8 mouse cellular contexts compared by ENCODE assay signal in genomic region chr16:18233919-18234670, GRCm38 (mm10). TPM values are rescaled to one million over a fixed set of nuclear protein-coding genes. Genes with fewer than 3 reads are reported as not detected.
A peak's percentile ranks its signal among the peaks of the same experiment; 100 is the strongest.
DNase-seq lines count a peak whose midpoint lies in the region; ATAC-seq lines count a peak whose summit lies in the region.

No protein-coding gene starts in this region.

- H3K36me3 ChIP-seq in hindbrain, embryonic 10.5 days, result peaks cover 27% of the 10 kb centered on the region
- H3K36me3 ChIP-seq in lung, embryonic 16.5 days (ENCODE audit: control insufficient read depth, insufficient read depth, low read length), result peaks cover 12% of the 10 kb centered on the region

- H3K4me2 ChIP-seq in lung, embryonic 16.5 days (ENCODE audit: low read depth, low read length), result peak overlapping the region; percentile 87

- H3K27me3 ChIP-seq in hindbrain, embryonic 10.5 days (ENCODE audit: insufficient read depth, poor library complexity, severe bottlenecking), result no peaks in the 10 kb centered on the region
- H3K27me3 ChIP-seq in lung, embryonic 16.5 days (ENCODE audit: control insufficient read depth, insufficient read depth, low read depth, low read length), result no peaks in the 10 kb centered on the region

- ATAC-seq in lung, embryonic 16.5 days (ENCODE audit: low read depth), result peak; percentile 15; the same call in 1 of the 2 replicates

- H3K27ac ChIP-seq in hindbrain, embryonic 10.5 days, result peak overlapping the region; percentile 91
- peak overlapping the region; percentile 90 for H3K27ac ChIP-seq in lung, embryonic 16.5 days (ENCODE audit: low read length)

- no peaks in the 10 kb centered on the region for H3K9me3 ChIP-seq in hindbrain, embryonic 10.5 days
- H3K9me3 ChIP-seq in lung, embryonic 16.5 days (ENCODE audit: control insufficient read depth, low read length), result no peaks in the 10 kb centered on the region

- peak overlapping the region; percentile 88 for H3K4me3 ChIP-seq in hindbrain, embryonic 10.5 days
- peak overlapping the region; percentile 89 for H3K4me3 ChIP-seq in lung, embryonic 16.5 days (ENCODE audit: low read length)

- 24% methylated on average over 13 of the region's 13 CpGs for WGBS in hindbrain, embryonic 10.5 days
- 11% methylated on average over 13 of the region's 13 CpGs for whole genome bisulfite sequencing in lung, embryonic 16.5 days

- DNase-seq in kidney, adult 18-20 months, result peak; percentile 27
- DNase-seq in kidney, adult 11 months, result no peak
- DNase-seq in Muller cell, postnatal 12 days (ENCODE audit: inconsistent ontology term), result peak; percentile 42
- no peak for DNase-seq in hindbrain, embryonic 10.5 days (ENCODE audit: low spot score)
- no peak for DNase-seq in right cerebral cortex, postnatal 36 days (ENCODE audit: low spot score in 2 of 2)
- DNase-seq in MN1 (ENCODE audit: low spot score), result no peak
- DNase-seq in layer of hippocampus, postnatal 25 days (ENCODE audit: extremely low spot score in 1 of 2, low spot score in 1 of 2), result no peak

- peak overlapping the region; percentile 90 for H3K9ac ChIP-seq in lung, embryonic 16.5 days (ENCODE audit: low read length)

- H3K4me1 ChIP-seq in hindbrain, embryonic 10.5 days (replicated peaks), result peaks cover 38% of the 10 kb centered on the region
- peaks cover 20% of the 10 kb centered on the region for H3K4me1 ChIP-seq in lung, embryonic 16.5 days (replicated peaks; ENCODE audit: control insufficient read depth, insufficient read depth, low read length)

RNA-seq across cellular contexts. Expression of gene Zdhhc8, which starts 0.8 kb away (rescaled TPM):
- 13.0 and 13.7 TPM in 2 replicates for polyA plus RNA-seq in hindbrain, embryonic 10.5 days (2016; fragmentation: Nextera tagmentation; extraction: Ambion mirVana)
- polyA plus RNA-seq in lung, embryonic 16.5 days (2015; fragmentation: Nextera tagmentation; extraction: Ambion mirVana), result 9.1 and 9.3 TPM in 2 replicates
- total RNA-seq in layer of hippocampus, postnatal 25 days (2021), result 10 to 100 TPM; 77.0 to 95.9 TPM

RNA-seq across cellular contexts. Expression of gene Trmt2a, which starts 14.4 kb away (rescaled TPM):
- 130 and 133 TPM in 2 replicates for polyA plus RNA-seq in hindbrain, embryonic 10.5 days (2016; fragmentation: Nextera tagmentation; extraction: Ambion mirVana)
- 95.2 and 106 TPM in 2 replicates for polyA plus RNA-seq in lung, embryonic 16.5 days (2015; fragmentation: Nextera tagmentation; extraction: Ambion mirVana)
- 10 to 100 TPM; 46.4 to 57.9 TPM for total RNA-seq in layer of hippocampus, postnatal 25 days (2021)

RNA-seq across cellular contexts. Expression of gene Ranbp1, which starts 14.4 kb away (rescaled TPM):
- 1,091 and 1,220 TPM in 2 replicates for polyA plus RNA-seq in hindbrain, embryonic 10.5 days (2016; fragmentation: Nextera tagmentation; extraction: Ambion mirVana)
- polyA plus RNA-seq in lung, embryonic 16.5 days (2015; fragmentation: Nextera tagmentation; extraction: Ambion mirVana), result 459 and 514 TPM in 2 replicates
- 10 to 100 TPM; 92.2 to 97.2 TPM for total RNA-seq in layer of hippocampus, postnatal 25 days (2021)

RNA-seq across cellular contexts. Expression of gene Ccdc188, which starts 16.4 kb away (rescaled TPM):
- polyA plus RNA-seq in hindbrain, embryonic 10.5 days (2016; fragmentation: Nextera tagmentation; extraction: Ambion mirVana), result 0.12 TPM in 1 of 2 replicates, not detected in the other
- not detected in 2 replicates for polyA plus RNA-seq in lung, embryonic 16.5 days (2015; fragmentation: Nextera tagmentation; extraction: Ambion mirVana)
- total RNA-seq in layer of hippocampus, postnatal 25 days (2021), result not detected

RNA-seq across cellular contexts. Expression of gene Gm49776, which starts 24.0 kb away (rescaled TPM):
- 0.72 TPM in 1 of 2 replicates, not detected in the other for polyA plus RNA-seq in hindbrain, embryonic 10.5 days (2016; fragmentation: Nextera tagmentation; extraction: Ambion mirVana)
- polyA plus RNA-seq in lung, embryonic 16.5 days (2015; fragmentation: Nextera tagmentation; extraction: Ambion mirVana), result 1.8 and 2.8 TPM in 2 replicates
- total RNA-seq in layer of hippocampus, postnatal 25 days (2021), result under 1 TPM in 1 of 2 experiments, not detected in 1; 0.79 TPM

Comparison
In these comparisons a context has a peak if more than half of its experiments do, and no peak if none do; other contexts are left out.
1. DNase-seq: peak in kidney, adult 18-20 months (single experiment) and Muller cell, postnatal 12 days (single experiment); none in kidney, adult 11 months (single experiment), hindbrain, embryonic 10.5 days (single experiment), right cerebral cortex, postnatal 36 days (0 of 2), MN1 (single experiment) and layer of hippocampus, postnatal 25 days (0 of 2).